Mouse (Mus musculus): Measurements from ENCODE around the gene Kcnt2.

DNA sequence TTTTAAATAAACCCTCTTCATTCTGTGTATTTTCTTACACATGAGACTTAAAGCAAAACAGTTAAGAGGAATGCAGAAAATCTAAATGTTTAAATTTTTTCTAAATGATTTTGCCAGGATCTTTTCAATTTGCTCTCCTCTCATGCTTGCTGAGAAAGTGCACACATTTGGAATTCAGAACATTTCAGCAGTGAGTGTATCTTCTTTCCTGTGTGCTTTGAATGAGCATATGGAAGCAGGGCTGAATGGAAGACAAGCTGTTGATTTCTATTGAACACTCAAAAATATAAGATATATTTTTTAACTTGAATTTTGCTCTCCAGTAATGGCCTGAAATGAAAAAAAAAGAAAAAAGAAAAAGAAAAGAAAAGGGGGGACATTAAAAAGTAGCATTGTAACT lies 49.5 kb downstream of the Kcnt2 start:
- TF ChIP-seq POLR2A (IDR thresholded peaks at IDR 0.05; ENCODE audit: borderline replicate concordance, low read depth, low read length) (no peak), CTCF (IDR thresholded peaks at IDR 0.05; ENCODE audit: low read depth, low read length) (no peak)

Data from bone marrow macrophage, adult 2 months (primary cell).